Mouse (Mus musculus): ENCODE results near the gene Exph5. TPM values are rescaled to one million over a fixed set of nuclear protein-coding genes. Genes with fewer than 3 reads are reported as not detected.

Exph5 gene
- polyA plus RNA-seq, 1 experiment from 2014 or later = 0.14 TPM

GRCm38 (mm10) chr9:53344646-53345432 is 43.4 kb downstream of the Exph5 start:
- H3K27me3 ChIP-seq (ENCODE audit: control insufficient read depth, insufficient read depth, low read length) = no peaks in the 10 kb centered on the region
- no peak overlapping the region for H3K4me2 ChIP-seq (ENCODE audit: low read depth, low read length)
- H3K9me3 ChIP-seq (replicated peaks; ENCODE audit: control insufficient read depth, low read length) = no peaks in the 10 kb centered on the region
- no peak overlapping the region for H3K4me3 ChIP-seq (ENCODE audit: low read length)
- H3K9ac ChIP-seq (ENCODE audit: low read length) = no peak overlapping the region
- no peaks in the 10 kb centered on the region for H3K36me3 ChIP-seq (ENCODE audit: control insufficient read depth, insufficient read depth)
- no peak for ATAC-seq (replicated peaks; ENCODE audit: extremely low read depth, insufficient read depth, low FRiP score)
- 78% methylated on average over 9 of the region's 9 CpGs for WGBS
- H3K4me1 ChIP-seq (ENCODE audit: control insufficient read depth, insufficient read depth, low read length) = 0 out of 2 replicates have a peak, but pooled peaks cover 2% of the 10 kb centered on the region
- no peak overlapping the region for H3K27ac ChIP-seq (ENCODE audit: low read length)

GRCm38 (mm10) chr9:53345728-53346127 is 44.3 kb downstream of the Exph5 start:
- H3K9me3 ChIP-seq (replicated peaks; ENCODE audit: control insufficient read depth, low read length) = peaks cover 4% of the 10 kb centered on the region
- WGBS = 53% methylated on average over 3 of the region's 3 CpGs
- no peaks in the 10 kb centered on the region for H3K36me3 ChIP-seq (ENCODE audit: control insufficient read depth, insufficient read depth)
- H3K4me2 ChIP-seq (ENCODE audit: low read depth, low read length) = no peak overlapping the region
- no peak for ATAC-seq (replicated peaks; ENCODE audit: extremely low read depth, insufficient read depth, low FRiP score)
- no peaks in the 10 kb centered on the region for H3K4me1 ChIP-seq (ENCODE audit: control insufficient read depth, insufficient read depth, low read length)
- H3K27ac ChIP-seq (ENCODE audit: low read length) = no peak overlapping the region
- no peak overlapping the region for H3K9ac ChIP-seq (ENCODE audit: low read length)
- H3K27me3 ChIP-seq (ENCODE audit: control insufficient read depth, insufficient read depth, low read length) = no peaks in the 10 kb centered on the region
- no peak overlapping the region for H3K4me3 ChIP-seq (ENCODE audit: low read length)

- 69% methylated on average over 6 of the region's 6 CpGs for WGBS
- no peak overlapping the region for H3K9ac ChIP-seq (ENCODE audit: low read length)
- H3K9me3 ChIP-seq (replicated peaks; ENCODE audit: control insufficient read depth, low read length) = peaks cover 4% of the 10 kb centered on the region
- H3K27ac ChIP-seq (ENCODE audit: low read length) = no peak overlapping the region
- no peak for ATAC-seq (replicated peaks; ENCODE audit: extremely low read depth, insufficient read depth, low FRiP score)
- no peak overlapping the region for H3K4me2 ChIP-seq (ENCODE audit: low read depth, low read length)
- no peaks in the 10 kb centered on the region for H3K27me3 ChIP-seq (ENCODE audit: control insufficient read depth, insufficient read depth, low read length)
- H3K4me3 ChIP-seq (ENCODE audit: low read length) = no peak overlapping the region
- no peaks in the 10 kb centered on the region for H3K4me1 ChIP-seq (ENCODE audit: control insufficient read depth, insufficient read depth, low read length)
- H3K36me3 ChIP-seq (ENCODE audit: control insufficient read depth, insufficient read depth) = no peaks in the 10 kb centered on the region
Observed at GRCm38 (mm10) chr9:53346402-53346801, 44.9 kb downstream of the Exph5 start.

- 50% methylated on average over 1 of the region's 1 CpGs for WGBS
- Histone ChIP-seq H3K27me3 (ENCODE audit: control insufficient read depth, insufficient read depth, low read length) (no peaks in the 10 kb centered on the region), H3K4me1 (ENCODE audit: control insufficient read depth, insufficient read depth, low read length) (no peaks in the 10 kb centered on the region)
Observed at GRCm38 (mm10) chr9:53349211-53349610, 47.7 kb downstream of the Exph5 start.

GRCm38 (mm10) chr9:53350331-53350730 is 48.9 kb downstream of the Exph5 start:
- no peak overlapping the region for H3K4me3 ChIP-seq (ENCODE audit: low read length)
- H3K4me1 ChIP-seq (ENCODE audit: control insufficient read depth, insufficient read depth, low read length) = no peaks in the 10 kb centered on the region
- H3K27me3 ChIP-seq (ENCODE audit: control insufficient read depth, insufficient read depth, low read length) = no peaks in the 10 kb centered on the region
- WGBS = 78% methylated on average over 2 of the region's 2 CpGs
- no peaks in the 10 kb centered on the region for H3K36me3 ChIP-seq (ENCODE audit: control insufficient read depth, insufficient read depth)
- H3K9ac ChIP-seq (ENCODE audit: low read length) = no peak overlapping the region
- no peak overlapping the region for H3K4me2 ChIP-seq (ENCODE audit: low read depth, low read length)
- H3K27ac ChIP-seq (ENCODE audit: low read length) = no peak overlapping the region
- peaks cover 4% of the 10 kb centered on the region for H3K9me3 ChIP-seq (replicated peaks; ENCODE audit: control insufficient read depth, low read length)
- no peak for ATAC-seq (replicated peaks; ENCODE audit: extremely low read depth, insufficient read depth, low FRiP score)

More at GRCm38 (mm10) chr9:53349211-53349610, 47.7 kb downstream of the Exph5 start:
- Histone ChIP-seq H3K4me2 (ENCODE audit: low read depth, low read length) (no peak overlapping the region), H3K4me3 (ENCODE audit: low read length) (no peak overlapping the region), H3K9ac (ENCODE audit: low read length) (no peak overlapping the region), H3K9me3 (replicated peaks; ENCODE audit: control insufficient read depth, low read length) (peaks cover 4% of the 10 kb centered on the region), H3K36me3 (ENCODE audit: control insufficient read depth, insufficient read depth) (no peaks in the 10 kb centered on the region), H3K27ac (ENCODE audit: low read length) (no peak overlapping the region)
- ATAC-seq (replicated peaks; ENCODE audit: extremely low read depth, insufficient read depth, low FRiP score) = no peak

- no peak for ATAC-seq (replicated peaks; ENCODE audit: extremely low read depth, insufficient read depth, low FRiP score)
- no peaks in the 10 kb centered on the region for H3K36me3 ChIP-seq (ENCODE audit: control insufficient read depth, insufficient read depth)
- no peaks in the 10 kb centered on the region for H3K27me3 ChIP-seq (ENCODE audit: control insufficient read depth, insufficient read depth, low read length)
- peaks cover 4% of the 10 kb centered on the region for H3K9me3 ChIP-seq (replicated peaks; ENCODE audit: control insufficient read depth, low read length)
- no peaks in the 10 kb centered on the region for H3K4me1 ChIP-seq (ENCODE audit: control insufficient read depth, insufficient read depth, low read length)
- no peak overlapping the region for H3K4me3 ChIP-seq (ENCODE audit: low read length)
- no peak overlapping the region for H3K27ac ChIP-seq (ENCODE audit: low read length)
- 86% methylated on average over 6 of the region's 6 CpGs for WGBS
- H3K4me2 ChIP-seq (ENCODE audit: low read depth, low read length) = no peak overlapping the region
- no peak overlapping the region for H3K9ac ChIP-seq (ENCODE audit: low read length)
Observed at GRCm38 (mm10) chr9:53351899-53352298, 50.4 kb downstream of the Exph5 start.

GRCm38 (mm10) chr9:53353161-53353560 is 51.7 kb downstream of the Exph5 start:
- H3K36me3 ChIP-seq (ENCODE audit: control insufficient read depth, insufficient read depth) = no peaks in the 10 kb centered on the region
- H3K4me2 ChIP-seq (ENCODE audit: low read depth, low read length) = no peak overlapping the region
- ATAC-seq (replicated peaks; ENCODE audit: extremely low read depth, insufficient read depth, low FRiP score) = no peak
- H3K9ac ChIP-seq (ENCODE audit: low read length) = no peak overlapping the region
- H3K4me1 ChIP-seq (ENCODE audit: control insufficient read depth, insufficient read depth, low read length) = no peaks in the 10 kb centered on the region
- WGBS = 79% methylated on average over 5 of the region's 5 CpGs
- no peak overlapping the region for H3K27ac ChIP-seq (ENCODE audit: low read length)
- H3K4me3 ChIP-seq (ENCODE audit: low read length) = no peak overlapping the region
- no peaks in the 10 kb centered on the region for H3K27me3 ChIP-seq (ENCODE audit: control insufficient read depth, insufficient read depth, low read length)
- H3K9me3 ChIP-seq (replicated peaks; ENCODE audit: control insufficient read depth, low read length) = peaks cover 4% of the 10 kb centered on the region

- H3K9me3 ChIP-seq (replicated peaks; ENCODE audit: control insufficient read depth, low read length) = no peaks in the 10 kb centered on the region
- 55% methylated on average over 14 of the region's 14 CpGs for WGBS
- no peak overlapping the region; the same call in 1 of the 2 replicates for H3K27ac ChIP-seq (ENCODE audit: low read length)
- H3K4me2 ChIP-seq (ENCODE audit: low read depth, low read length) = peak overlapping the region; percentile 33; the same call in 1 of the 2 replicates
- no peak overlapping the region for H3K9ac ChIP-seq (ENCODE audit: low read length)
- H3K4me3 ChIP-seq (ENCODE audit: low read length) = no peak overlapping the region
- H3K27me3 ChIP-seq (ENCODE audit: control insufficient read depth, insufficient read depth, low read length) = no peaks in the 10 kb centered on the region
- H3K36me3 ChIP-seq (ENCODE audit: control insufficient read depth, insufficient read depth) = no peaks in the 10 kb centered on the region
- no peak for ATAC-seq (replicated peaks; ENCODE audit: extremely low read depth, insufficient read depth, low FRiP score)
- no peaks in the 10 kb centered on the region for H3K4me1 ChIP-seq (ENCODE audit: control insufficient read depth, insufficient read depth, low read length)
Observed at GRCm38 (mm10) chr9:53356219-53357155, 55.0 kb downstream of the Exph5 start.

GRCm38 (mm10) chr9:53371339-53371738 is 69.9 kb downstream of the Exph5 start:
- H3K27ac ChIP-seq (ENCODE audit: low read length) = no peak overlapping the region
- WGBS = 29% methylated on average over 3 of the region's 3 CpGs
- no peaks in the 10 kb centered on the region for H3K4me1 ChIP-seq (ENCODE audit: control insufficient read depth, insufficient read depth, low read length)
- no peak overlapping the region for H3K4me3 ChIP-seq (ENCODE audit: low read length)
- H3K36me3 ChIP-seq (ENCODE audit: control insufficient read depth, insufficient read depth) = no peaks in the 10 kb centered on the region
- no peak for ATAC-seq (replicated peaks; ENCODE audit: extremely low read depth, insufficient read depth, low FRiP score)
- H3K9me3 ChIP-seq (replicated peaks; ENCODE audit: control insufficient read depth, low read length) = no peaks in the 10 kb centered on the region
- no peak overlapping the region for H3K4me2 ChIP-seq (ENCODE audit: low read depth, low read length)
- H3K27me3 ChIP-seq (ENCODE audit: control insufficient read depth, insufficient read depth, low read length) = no peaks in the 10 kb centered on the region
- no peak overlapping the region for H3K9ac ChIP-seq (ENCODE audit: low read length)

All from heart, embryonic 16.5 days (tissue).